Mouse (Mus musculus) c-Kit-positive CD71-positive TER-119-positive erythroid progenitor cells, embryonic 14.5 days (primary cell): ENCODE measurements around the gene Slc35e1.

Experiments used
- DNase-seq: peaks from one replicate; pipeline ENCODE4 v3.0.0-alpha.2; 2013; ENCODE audit warnings: low spot score

Gene Slc35e1

GRCm38 (mm10) chr8:72485456-72486199 lies 6.8 kb downstream of the Slc35e1 start:
- no peak for DNase-seq

DNA sequence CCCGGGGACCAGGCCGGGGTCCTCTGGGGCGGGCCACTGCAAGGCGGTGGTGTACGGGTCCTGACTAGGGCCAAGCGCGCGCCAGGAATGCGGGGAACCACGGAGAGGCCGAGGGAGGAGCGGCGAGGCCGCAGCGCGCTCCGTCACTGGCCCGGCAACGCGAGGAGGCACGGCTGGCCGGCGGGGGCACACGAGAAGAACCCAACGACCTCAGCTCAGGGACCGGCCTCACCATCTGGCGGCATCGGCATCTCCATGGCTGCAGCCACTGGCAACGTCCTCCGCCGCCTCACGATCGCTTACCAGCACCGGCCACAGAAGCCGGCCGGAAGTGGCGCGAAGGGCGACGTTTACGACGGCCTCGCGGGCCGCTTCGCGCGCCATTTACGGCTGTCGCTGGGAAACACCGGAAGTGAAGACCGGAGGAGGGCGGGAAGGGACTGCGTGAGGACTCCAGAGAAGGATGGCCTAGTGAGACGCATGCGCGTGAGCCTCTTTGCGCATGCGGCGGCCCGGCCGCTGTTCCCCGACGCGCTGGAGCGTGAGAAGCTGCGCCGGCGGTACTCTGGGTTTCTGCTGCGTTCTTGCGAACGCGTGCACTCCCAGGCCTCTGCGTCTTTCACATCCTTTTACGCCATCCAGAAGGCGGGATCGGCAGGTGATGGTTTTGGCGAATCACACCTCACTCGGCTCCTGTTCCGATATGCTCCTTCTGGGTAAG lies 17.4 kb downstream of the Slc35e1 start, which contains the start of gene Cherp:
Cherp (minus strand) TSS at position 401 of the 721 bp plus-strand sequence.
- DNase-seq, result peak; percentile 97

GRCm38 (mm10) chr8:72470684-72471083 lies 21.7 kb downstream of the Slc35e1 start:
- DNase-seq, result no peak

DNA sequence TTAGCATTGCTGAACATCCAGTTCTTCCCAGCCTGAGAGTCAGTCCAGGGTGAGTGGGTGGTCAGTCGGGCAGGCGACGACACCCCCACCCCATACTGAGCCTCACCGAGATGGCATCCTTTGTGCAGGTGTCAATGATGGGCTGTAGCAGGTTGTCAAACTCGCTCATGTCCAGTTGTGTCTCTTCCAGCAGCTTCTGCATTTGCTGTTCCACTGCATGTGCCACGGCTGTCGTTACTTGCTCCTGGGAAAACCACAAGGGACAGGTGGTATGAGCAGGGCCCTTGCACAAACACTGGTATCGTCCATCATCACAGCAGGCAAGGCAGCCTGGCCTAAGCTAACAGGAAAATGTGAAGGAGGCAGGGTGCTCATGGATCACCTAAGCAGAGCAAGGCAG lies 22.4 kb downstream of the Slc35e1 start:
- DNase-seq, result no peak

GRCm38 (mm10) chr8:72469243-72469642 lies 23.2 kb downstream of the Slc35e1 start:
- no peak for DNase-seq

DNA sequence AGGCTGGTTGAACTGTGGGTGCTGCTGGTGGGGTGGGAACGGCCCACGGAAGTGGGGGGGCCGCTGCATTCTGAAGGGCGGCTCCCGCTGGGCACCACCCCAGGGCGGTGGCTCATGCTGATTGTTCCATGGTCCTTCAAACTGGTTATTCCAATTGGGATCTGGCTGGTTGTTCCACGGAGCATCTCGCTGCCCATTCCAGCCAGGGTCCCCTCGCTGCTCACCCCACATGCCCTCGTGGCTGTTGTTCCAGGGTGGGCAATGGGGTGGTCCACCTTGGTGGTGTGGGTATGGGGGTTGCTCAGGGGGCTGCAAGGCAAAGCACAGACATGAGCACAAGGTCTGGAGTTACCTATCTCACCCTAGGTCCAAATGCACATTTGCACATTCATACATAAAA lies 28.2 kb downstream of the Slc35e1 start:
- DNase-seq, result no peak

- no peak for DNase-seq
Measured at GRCm38 (mm10) chr8:72459881-72460533, 32.4 kb downstream of the Slc35e1 start.

- DNase-seq, result no peak
Measured at GRCm38 (mm10) chr8:72458457-72458856, 34.0 kb downstream of the Slc35e1 start.

DNA sequence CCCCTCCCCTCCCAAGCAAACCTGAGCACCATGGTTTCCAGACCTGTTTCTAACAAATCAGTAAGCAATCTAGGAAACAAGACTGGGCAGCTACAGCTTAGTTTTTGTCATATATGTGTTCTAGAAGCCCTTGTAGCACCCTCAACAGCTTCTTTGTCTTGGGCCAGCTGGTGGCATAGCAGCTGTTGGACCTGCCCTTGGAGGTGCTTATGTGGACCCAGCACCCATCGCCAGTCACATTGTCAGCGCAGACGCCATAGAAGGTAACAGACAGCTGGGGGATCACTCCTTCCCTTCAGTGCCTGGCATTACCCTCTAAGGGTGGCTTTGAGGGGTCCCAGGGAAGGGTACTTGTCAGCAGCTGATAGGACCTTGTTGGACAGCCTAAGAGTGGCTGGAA lies 34.6 kb downstream of the Slc35e1 start:
- no peak for DNase-seq

DNA sequence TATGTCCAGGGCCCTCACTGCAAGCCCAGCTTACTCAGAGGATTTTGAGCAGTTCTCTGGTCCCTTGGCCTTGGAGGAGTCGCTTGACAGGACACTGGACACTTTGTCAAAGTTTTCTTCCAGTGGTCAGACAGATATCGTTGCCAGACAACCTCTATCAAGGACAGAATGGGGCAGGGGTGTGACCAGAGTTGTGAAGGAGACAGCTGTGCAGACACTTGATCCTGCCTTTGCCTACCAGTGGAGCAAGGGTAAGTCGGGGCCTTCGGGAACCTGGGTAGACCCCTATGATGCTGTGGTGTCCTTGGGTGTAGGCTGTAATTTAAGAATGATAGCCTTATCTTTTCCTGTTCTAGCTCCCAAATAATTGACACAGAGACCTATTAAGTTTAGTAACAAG lies 37.1 kb downstream of the Slc35e1 start:
- DNase-seq, result no peak

DNA sequence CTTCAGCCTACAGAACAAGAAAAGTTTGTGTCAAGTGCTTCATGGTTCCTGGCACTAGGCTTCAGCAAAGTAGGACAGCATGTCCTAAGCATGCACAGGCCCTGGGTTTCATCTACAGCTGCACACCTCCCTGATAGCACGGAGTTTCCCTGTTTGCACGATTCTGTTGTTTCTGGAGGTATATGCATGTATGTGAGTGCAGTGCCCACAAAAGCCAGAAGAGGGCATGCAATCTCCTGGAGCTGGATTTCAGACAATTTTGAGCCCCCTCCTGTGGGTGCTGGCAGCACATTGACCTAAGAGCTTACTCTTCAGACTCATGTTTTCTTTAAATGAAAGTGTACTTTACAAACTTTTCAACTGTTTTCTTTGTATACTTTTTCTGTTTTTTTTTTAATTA lies 38.5 kb downstream of the Slc35e1 start:
- no peak for DNase-seq

DNA sequence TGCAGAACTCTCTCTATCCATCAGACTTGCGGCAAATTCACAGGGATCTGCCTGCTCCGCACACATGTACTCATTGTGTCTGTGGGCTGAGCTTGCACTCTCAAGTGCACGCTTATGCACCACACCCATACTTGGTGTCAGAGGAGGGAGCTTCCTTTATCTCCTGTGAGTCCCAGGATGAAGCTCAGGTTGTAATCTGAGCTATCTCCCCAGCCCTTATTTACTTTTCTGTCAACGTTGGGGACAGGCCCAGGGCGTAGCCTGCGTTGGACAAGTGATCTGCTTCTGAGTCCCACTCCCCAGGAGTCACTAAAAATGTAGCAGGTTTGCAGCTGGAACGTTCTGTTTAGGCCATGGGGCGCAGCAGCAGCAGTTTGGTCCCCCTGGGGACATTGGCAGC lies 40.9 kb downstream of the Slc35e1 start:
- DNase-seq, result no peak

DNA sequence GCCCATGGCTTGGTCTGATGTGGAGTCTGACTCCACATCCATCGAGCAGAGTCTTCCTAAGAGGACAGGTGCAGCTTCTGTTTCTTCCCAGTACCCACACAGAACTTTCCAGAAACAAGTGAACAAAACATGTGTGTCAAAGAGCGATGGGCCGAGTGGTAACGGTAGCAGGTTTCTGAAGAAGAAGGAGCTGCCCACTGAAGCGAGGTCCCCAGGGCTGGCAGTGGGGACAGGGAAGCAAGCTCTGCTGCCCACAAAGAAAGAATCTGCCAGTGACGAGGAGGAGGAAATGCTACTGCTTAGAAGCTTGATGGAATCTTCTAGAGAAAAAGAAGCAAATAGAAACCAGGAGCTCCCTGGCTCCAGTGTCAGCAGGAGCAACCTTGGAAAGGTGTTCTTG lies 47.3 kb downstream of the Slc35e1 start:
- DNase-seq, result no peak

GRCm38 (mm10) chr8:72443994-72444350 lies 48.4 kb downstream of the Slc35e1 start:
- DNase-seq, result no peak

DNA sequence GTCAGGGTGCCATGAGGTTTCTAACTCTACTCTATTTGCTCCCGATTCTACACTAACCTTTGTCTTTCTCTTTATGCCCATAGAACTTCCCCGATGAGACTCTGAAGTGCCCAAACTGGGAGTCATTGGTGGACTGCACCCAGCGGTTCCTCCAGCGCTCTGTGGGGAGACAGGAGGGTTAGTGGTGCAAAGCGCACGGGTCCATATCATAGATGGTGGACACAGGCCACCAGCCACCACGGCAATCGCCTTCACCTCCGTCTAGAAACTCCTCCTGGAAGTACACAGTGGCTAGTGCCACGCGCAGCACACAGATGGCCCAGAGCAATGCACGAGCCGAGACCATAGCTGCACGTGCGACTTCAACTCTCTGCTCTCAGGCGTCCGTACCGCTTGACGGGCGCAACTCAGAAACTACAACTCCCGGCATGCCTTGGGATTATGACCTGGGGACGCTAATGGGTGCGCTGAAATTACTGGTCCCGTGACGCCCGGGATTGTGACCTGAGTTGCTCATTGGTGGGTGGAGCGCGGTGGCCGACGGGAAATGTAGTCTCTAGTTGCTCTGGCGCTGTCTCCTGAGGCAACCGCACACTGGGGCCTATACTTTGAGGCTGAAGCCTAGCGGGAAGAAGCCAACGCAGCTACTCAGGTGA lies 48.9 kb downstream of the Slc35e1 start, which contains the start of the genes Calr3 and 1700030K09Rik:
Calr3 (minus strand) TSS at position 533 of the 656 bp plus-strand sequence.
1700030K09Rik (plus strand) TSS at position 543 of the 656 bp plus-strand sequence.
- peak; percentile 97 for DNase-seq

- no peak for DNase-seq
Measured at GRCm38 (mm10) chr8:72438248-72439015, 54.0 kb downstream of the Slc35e1 start.

DNA sequence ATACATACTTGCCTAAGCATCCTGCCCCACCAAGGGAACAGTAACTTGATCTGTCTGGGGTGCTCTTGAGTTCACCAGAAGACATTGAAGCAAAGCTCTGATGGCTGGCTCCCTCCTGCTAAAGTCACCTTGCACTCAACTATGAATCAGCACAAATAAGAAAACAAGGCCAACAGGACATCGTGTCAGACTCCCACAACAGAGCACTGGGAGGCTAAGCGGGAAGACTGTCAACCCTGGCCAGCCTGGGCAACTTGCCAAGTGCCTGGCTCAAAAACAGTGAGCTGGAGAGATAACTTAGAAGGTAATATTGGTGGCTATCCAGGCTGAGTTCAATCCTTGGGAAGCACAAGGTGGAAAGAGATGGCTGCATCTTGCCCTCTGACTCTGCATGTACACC lies 57.5 kb downstream of the Slc35e1 start:
- DNase-seq, result no peak
